Mouse (Mus musculus): ENCODE data around the gene Acss2. TPM values are rescaled to one million over a fixed set of nuclear protein-coding genes. Genes with fewer than 3 reads are reported as not detected.

Gene Acss2
- polyA plus RNA-seq, 1 experiment from 2014 or later = 8.9 TPM

DNA sequence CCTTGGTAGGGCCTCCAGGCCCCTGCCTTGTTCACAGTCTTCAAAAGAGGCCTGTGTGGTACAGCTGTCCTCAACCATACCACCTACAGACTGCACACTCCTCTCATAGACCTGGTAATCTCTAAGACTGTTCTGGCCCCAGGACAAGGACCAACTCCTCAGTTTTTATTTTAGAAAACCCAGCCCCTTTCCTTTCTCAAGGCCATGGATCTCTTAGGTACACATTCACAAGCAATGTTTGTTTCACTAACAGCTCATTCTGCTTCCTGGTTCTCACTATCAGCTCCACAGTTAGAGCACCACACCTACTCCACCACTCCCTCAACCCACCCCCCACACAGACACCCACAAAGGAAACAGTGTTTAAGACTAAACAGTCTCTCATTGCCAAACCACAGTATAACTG, 35.2 kb downstream of the Acss2 start:
- DNase-seq (ENCODE audit: low spot score) = no peak
- Histone ChIP-seq H3K27me3 (ENCODE audit: insufficient read depth, poor library complexity, severe bottlenecking) (no peaks in the 10 kb centered on the region; the same call in 1 of the 2 replicates), H3K4me3 (no peak overlapping the region), H3K36me3 (no peaks in the 10 kb centered on the region), H3K4me1 (no peaks in the 10 kb centered on the region), H3K27ac (0 out of 2 replicates have a peak overlapping the region, but pooled peaks have one; percentile 42), H3K9me3 (no peaks in the 10 kb centered on the region)

DNA sequence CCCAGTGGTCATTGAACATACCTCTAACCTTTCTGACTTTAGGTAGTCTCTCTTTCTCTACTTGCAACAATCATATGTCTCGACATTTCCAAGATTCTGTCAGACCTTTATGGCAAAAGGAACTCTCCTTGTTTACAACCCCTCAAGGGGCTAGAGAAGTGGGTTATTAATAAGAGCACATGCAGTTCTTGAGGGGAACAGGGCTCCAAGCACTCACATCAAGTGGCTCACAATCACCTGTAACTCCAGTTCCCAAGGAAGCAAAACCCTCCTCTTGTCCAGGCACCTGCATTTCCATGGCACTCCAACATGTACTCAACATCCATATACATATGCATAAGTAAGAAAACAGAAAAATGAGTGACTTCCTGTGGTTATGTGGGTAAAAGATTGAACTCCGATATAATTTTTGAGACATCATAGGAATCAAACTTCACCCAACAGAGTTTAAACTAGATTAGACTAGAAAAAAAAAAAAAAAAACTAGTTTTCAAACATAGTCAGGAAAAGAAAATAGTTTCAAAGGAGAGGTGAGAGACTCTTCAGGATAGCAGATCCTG, 36.8 kb downstream of the Acss2 start:
- 0 out of 2 replicates have a peak, but pooled peaks cover 5% of the 10 kb centered on the region for H3K36me3 ChIP-seq
- no peaks in the 10 kb centered on the region for H3K4me1 ChIP-seq
- H3K27me3 ChIP-seq (ENCODE audit: insufficient read depth, poor library complexity, severe bottlenecking) = no peaks in the 10 kb centered on the region; the same call in 1 of the 2 replicates
- 73% methylated on average over 2 of the region's 2 CpGs for WGBS
- no peak overlapping the region for H3K27ac ChIP-seq
- no peaks in the 10 kb centered on the region for H3K9me3 ChIP-seq
- H3K4me3 ChIP-seq = no peak overlapping the region
- no peak for DNase-seq (ENCODE audit: low spot score)

DNA sequence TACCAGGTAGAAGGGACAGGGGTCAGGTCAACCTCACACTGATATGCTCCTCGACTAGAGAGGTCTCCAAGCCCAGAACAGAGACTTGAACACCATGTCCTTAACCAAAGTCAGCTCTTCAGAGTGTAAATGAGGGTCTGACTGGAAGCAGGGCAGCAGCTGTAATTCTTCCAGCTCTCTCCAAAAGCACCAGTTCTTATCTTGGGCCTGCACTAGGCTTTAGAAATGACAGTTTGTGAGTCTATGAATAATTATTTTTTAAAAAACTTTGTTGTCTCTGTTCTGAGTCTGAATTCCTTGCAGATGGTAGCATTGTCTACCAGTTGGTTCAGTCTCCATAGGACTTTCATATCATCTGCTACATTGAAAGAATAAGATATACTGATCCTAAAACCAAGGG, 44.5 kb downstream of the Acss2 start:
- Histone ChIP-seq H3K27me3 (ENCODE audit: insufficient read depth, poor library complexity, severe bottlenecking) (no peaks in the 10 kb centered on the region; the same call in 1 of the 2 replicates), H3K27ac (no peak overlapping the region), H3K4me1 (no peaks in the 10 kb centered on the region), H3K9me3 (no peaks in the 10 kb centered on the region), H3K36me3 (peaks cover 26% of the 10 kb centered on the region; the same call in 1 of the 2 replicates), H3K4me3 (no peak overlapping the region)
- 53% methylated on average over 1 of the region's 1 CpGs for WGBS
- DNase-seq (ENCODE audit: low spot score) = no peak

DNA sequence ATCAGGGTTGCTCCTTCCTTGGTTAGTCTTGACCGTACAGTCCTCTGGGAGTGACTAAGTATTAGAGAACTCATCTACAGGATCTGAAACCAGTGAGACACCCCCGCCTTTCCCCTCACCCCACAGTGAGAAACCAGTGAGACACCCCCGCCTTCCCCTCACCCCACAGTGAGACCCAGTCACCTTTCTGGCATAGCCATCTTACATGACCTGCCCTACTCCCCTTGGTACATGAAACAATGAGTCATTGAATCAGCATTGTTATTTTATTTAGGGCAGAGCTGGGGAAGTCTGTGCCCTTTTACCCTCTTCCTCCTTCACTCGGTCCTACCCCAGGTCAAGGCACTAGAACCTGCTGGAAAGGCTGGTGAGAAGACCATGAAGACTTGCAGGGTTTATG, 45.2 kb downstream of the Acss2 start:
- WGBS = 73% methylated on average over 4 of the region's 4 CpGs
- Histone ChIP-seq H3K9me3 (no peaks in the 10 kb centered on the region), H3K27ac (no peak overlapping the region), H3K4me1 (no peaks in the 10 kb centered on the region), H3K36me3 (peaks cover 28% of the 10 kb centered on the region; the same call in 1 of the 2 replicates), H3K27me3 (ENCODE audit: insufficient read depth, poor library complexity, severe bottlenecking) (no peaks in the 10 kb centered on the region), H3K4me3 (no peak overlapping the region)
- DNase-seq (ENCODE audit: low spot score) = no peak

DNA sequence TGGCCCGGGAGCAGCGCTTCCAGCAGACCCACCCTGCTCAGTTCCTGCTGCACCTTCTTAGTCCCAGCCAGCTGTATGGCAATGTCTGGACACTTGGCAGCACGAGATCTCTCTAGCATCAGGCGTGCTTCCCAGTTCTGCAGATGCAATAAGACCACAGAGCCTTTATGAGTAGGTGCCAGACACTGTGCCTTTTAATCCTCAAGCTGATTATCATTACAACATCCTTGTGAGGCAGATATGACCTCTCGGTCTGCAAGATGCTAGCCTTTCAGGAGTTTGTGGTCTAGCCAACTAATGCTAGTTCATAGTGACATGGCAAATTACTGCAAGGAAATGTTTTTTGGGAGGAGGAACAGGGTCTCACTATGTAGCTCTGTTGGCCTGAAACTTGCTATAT, 50.0 kb downstream of the Acss2 start:
- no peaks in the 10 kb centered on the region for H3K9me3 ChIP-seq
- H3K27ac ChIP-seq = no peak overlapping the region
- no peak overlapping the region for H3K4me3 ChIP-seq
- no peaks in the 10 kb centered on the region for H3K27me3 ChIP-seq (ENCODE audit: insufficient read depth, poor library complexity, severe bottlenecking)
- peaks cover 23% of the 10 kb centered on the region; the same call in 1 of the 2 replicates for H3K36me3 ChIP-seq
- H3K4me1 ChIP-seq = no peaks in the 10 kb centered on the region
- 79% methylated on average over 5 of the region's 5 CpGs for WGBS
- no peak for DNase-seq (ENCODE audit: low spot score)

DNA sequence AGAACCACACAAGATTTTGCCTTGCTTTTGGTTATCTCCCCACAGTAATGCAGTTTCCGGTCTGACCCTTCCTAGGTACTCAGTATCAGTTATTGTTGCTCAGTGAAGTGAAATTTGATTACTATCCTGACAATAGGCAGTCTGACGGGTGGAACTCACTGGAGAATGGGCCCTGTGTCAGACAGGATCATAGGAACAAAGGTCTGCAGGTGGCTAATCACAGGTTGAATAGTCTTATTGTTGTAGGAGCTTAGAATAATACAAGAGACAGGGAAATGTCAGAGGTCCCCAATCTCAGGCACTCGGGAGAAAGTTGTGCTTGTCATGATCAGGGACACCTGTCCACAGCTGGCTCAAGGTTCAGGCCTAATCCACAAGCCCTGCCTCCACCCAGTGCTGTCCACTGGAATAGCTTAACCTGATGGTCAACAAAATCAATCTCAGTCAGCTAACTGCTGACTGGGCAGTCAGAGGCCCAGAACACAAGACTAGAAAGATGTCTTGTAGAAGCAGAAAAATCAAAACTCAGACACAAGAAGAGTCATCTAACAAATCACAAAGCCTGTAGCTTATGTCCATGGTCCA, 51.6 kb downstream of the Acss2 start:
- no peak overlapping the region for H3K27ac ChIP-seq
- 57% methylated on average over 3 of the region's 3 CpGs for WGBS
- H3K36me3 ChIP-seq = peaks cover 17% of the 10 kb centered on the region; the same call in 1 of the 2 replicates
- no peaks in the 10 kb centered on the region for H3K9me3 ChIP-seq
- no peaks in the 10 kb centered on the region for H3K27me3 ChIP-seq (ENCODE audit: insufficient read depth, poor library complexity, severe bottlenecking)
- no peak overlapping the region for H3K4me3 ChIP-seq
- no peak for DNase-seq (ENCODE audit: low spot score)
- H3K4me1 ChIP-seq = no peaks in the 10 kb centered on the region

DNA sequence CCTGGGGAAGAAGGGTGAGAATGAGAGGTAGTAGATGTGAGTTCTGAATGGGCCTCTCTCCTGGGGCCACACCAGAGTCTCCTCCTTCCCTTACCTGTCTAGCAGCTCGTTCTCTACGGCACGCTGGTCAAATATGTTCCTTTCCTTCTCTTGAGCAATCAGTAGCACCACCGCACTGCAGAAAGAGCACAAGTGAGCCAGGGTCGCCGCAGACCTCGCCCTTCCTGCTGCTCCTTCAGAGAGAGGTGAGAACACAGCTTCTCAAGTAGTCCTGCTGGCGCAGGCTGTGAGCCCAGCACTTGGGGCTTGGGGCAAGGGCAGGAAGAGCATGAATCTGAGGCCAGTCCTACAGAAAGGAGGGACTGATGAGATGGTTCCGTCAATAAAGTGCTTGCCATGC, 55.3 kb downstream of the Acss2 start:
- 81% methylated on average over 9 of the region's 9 CpGs for WGBS
- Histone ChIP-seq H3K9me3 (no peaks in the 10 kb centered on the region), H3K36me3 (peaks cover 11% of the 10 kb centered on the region; the same call in 1 of the 2 replicates)

DNA sequence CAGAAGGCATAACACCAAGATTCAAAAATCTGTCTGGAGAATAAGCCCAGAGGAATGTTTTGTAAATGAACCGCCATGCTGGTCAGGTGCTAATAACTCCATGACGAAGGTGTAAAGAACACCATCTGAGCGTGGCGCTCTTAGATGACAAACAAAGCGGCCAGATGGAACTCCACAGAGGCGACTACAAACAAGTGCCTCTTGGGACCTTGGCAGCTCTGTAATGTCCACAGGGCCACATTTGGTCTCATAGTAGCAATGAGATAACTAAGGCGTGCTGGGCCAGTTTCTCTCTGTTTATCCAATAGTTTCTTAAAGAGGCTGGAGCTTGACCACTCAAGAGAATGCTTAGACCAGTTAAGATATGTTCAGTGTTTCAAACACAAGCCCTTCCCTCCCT, 56.2 kb downstream of the Acss2 start:
- WGBS = 89% methylated on average over 7 of the region's 7 CpGs

More for the DNA sequence above, 55.3 kb downstream of the Acss2 start:
- DNase-seq (ENCODE audit: low spot score) = no peak
- Histone ChIP-seq H3K4me1 (no peaks in the 10 kb centered on the region), H3K27me3 (ENCODE audit: insufficient read depth, poor library complexity, severe bottlenecking) (no peaks in the 10 kb centered on the region), H3K27ac (no peak overlapping the region), H3K4me3 (no peak overlapping the region)

DNA sequence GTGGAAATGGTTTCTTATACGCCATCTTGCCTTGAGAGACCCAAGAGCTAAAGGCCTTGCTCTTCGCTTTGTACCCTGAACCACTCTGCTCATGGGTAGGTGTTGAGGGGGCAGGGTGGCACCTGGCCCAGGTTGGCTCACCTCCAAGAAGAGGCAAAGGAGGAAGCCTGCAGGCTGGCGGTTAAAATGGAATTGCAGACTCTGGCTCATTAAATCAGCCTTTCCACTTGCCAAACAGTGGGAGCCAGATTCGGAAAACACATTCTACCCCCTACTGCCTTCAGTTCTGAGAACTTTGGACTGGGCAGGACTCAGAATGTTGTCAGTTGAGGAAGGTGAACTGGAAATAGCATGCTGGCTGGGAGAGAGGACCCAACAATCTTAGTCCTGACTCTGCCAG, 57.0 kb downstream of the Acss2 start:
- no peak for DNase-seq (ENCODE audit: low spot score)
- Histone ChIP-seq H3K9me3 (no peaks in the 10 kb centered on the region), H3K36me3 (peaks cover 11% of the 10 kb centered on the region; the same call in 1 of the 2 replicates), H3K4me1 (no peaks in the 10 kb centered on the region), H3K27ac (no peak overlapping the region), H3K27me3 (ENCODE audit: insufficient read depth, poor library complexity, severe bottlenecking) (no peaks in the 10 kb centered on the region), H3K4me3 (no peak overlapping the region)
- 89% methylated on average over 4 of the region's 4 CpGs for WGBS

More for the DNA sequence above, 56.2 kb downstream of the Acss2 start:
- Histone ChIP-seq H3K4me1 (no peaks in the 10 kb centered on the region), H3K36me3 (peaks cover 11% of the 10 kb centered on the region; the same call in 1 of the 2 replicates), H3K4me3 (no peak overlapping the region), H3K27ac (no peak overlapping the region), H3K9me3 (no peaks in the 10 kb centered on the region), H3K27me3 (ENCODE audit: insufficient read depth, poor library complexity, severe bottlenecking) (no peaks in the 10 kb centered on the region)
- no peak for DNase-seq (ENCODE audit: low spot score)

DNA sequence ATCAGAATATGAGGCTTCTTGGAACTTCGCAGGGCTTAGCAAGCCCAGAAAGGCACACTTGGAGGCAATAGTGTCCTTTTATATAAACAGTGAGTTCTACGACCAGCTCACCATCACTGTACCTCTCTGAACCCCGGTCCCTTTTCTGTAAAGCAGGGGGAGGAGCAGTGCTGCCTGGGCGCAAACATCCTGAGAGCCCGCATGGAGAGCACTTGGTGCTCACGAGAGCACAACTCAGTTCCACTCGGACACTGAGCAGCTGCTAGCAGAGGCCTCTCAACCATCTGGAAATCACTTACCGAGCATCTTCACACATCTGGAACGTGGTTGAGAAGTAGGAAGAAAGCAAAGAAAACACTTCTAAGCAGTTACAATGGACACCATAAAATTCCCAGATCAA, 58.9 kb downstream of the Acss2 start:
- WGBS = 82% methylated on average over 9 of the region's 9 CpGs
- H3K4me1 ChIP-seq = no peaks in the 10 kb centered on the region
- H3K36me3 ChIP-seq = peaks cover 11% of the 10 kb centered on the region; the same call in 1 of the 2 replicates

DNA sequence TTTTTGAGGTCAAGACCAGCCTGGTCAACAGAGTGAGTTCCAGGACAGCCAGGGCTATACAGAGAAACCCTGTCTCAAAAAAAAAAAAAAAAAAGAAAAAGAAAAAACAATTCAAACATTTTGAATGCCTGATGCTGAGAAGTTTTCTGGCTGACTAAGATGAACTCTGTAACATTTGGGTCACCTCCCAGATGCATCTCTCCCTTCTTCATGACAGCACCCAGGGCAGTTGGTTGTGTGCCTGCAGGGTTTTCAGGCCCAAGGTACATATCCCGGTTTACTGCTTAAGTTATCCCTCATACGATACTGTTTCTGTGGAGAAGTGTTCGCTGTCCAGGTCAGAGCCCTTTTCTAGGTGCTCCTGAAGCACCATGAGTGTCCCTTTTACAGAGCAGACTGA, 62.6 kb downstream of the Acss2 start:
- Histone ChIP-seq H3K27me3 (ENCODE audit: insufficient read depth, poor library complexity, severe bottlenecking) (no peaks in the 10 kb centered on the region), H3K27ac (no peak overlapping the region), H3K4me1 (no peaks in the 10 kb centered on the region), H3K36me3 (peaks cover 4% of the 10 kb centered on the region; the same call in 1 of the 2 replicates), H3K4me3 (no peak overlapping the region), H3K9me3 (no peaks in the 10 kb centered on the region)
- 89% methylated on average over 3 of the region's 3 CpGs for WGBS
- no peak for DNase-seq (ENCODE audit: low spot score)

More for the DNA sequence above, 58.9 kb downstream of the Acss2 start:
- no peaks in the 10 kb centered on the region for H3K9me3 ChIP-seq
- no peak overlapping the region for H3K27ac ChIP-seq
- H3K27me3 ChIP-seq (ENCODE audit: insufficient read depth, poor library complexity, severe bottlenecking) = no peaks in the 10 kb centered on the region
- no peak overlapping the region for H3K4me3 ChIP-seq
- no peak for DNase-seq (ENCODE audit: low spot score)

DNA sequence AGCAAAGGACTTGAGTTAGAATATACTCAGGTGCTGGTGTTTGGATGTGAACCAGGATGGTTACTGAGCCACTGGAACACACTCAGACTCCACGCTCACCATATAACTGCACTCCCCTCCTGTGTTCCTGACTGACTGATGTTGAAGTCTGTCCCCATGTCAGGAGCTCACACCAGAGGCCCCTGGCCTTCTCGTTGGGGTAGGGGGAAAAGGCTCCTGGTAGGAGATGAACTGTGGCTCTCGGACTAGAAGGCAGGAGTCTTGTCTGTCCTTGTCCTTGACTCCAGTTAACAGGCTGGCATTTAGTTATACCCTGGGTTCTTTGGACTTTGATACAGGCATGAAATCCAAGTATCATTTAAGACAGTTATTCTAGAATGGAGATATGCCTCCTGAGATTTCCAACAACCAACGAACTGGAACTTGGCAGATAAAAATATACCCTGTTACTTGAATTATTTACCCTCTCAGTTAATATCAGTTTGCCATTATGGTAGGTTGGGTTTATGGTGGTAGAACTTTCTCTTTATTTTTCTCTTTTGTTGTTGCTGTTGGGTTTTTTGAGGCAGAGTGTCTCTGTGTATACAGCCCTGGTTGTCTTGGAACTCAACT, 64.7 kb downstream of the Acss2 start:
- Histone ChIP-seq H3K4me1 (no peaks in the 10 kb centered on the region), H3K9me3 (no peaks in the 10 kb centered on the region), H3K27ac (no peak overlapping the region), H3K27me3 (ENCODE audit: insufficient read depth, poor library complexity, severe bottlenecking) (no peaks in the 10 kb centered on the region), H3K36me3 (no peaks in the 10 kb centered on the region), H3K4me3 (no peak overlapping the region)
- WGBS = 73% methylated on average over 4 of the region's 4 CpGs
- DNase-seq (ENCODE audit: low spot score) = no peak

DNA sequence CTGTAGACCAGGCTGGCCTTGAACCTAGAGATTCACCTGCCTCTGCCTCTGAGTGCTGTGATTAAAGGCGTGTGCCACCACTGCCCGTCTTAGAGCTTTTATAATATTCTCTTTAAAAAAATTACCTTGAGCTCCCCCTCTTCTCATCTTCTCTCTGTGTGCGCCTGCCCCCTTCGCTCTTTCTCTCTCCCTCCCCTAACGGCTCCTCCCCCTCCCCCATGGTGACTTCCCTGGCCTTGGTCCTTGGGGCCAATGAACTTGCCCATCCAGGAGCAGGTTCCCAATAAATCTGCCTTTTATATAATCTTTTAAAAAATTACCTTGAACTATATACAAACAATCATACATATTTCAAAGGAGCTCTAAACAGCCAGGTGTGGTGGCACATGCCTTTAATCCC, 65.2 kb downstream of the Acss2 start:
- Histone ChIP-seq H3K9me3 (no peaks in the 10 kb centered on the region), H3K27ac (no peak overlapping the region), H3K27me3 (ENCODE audit: insufficient read depth, poor library complexity, severe bottlenecking) (no peaks in the 10 kb centered on the region), H3K4me1 (no peaks in the 10 kb centered on the region), H3K4me3 (no peak overlapping the region), H3K36me3 (no peaks in the 10 kb centered on the region)
- WGBS = 78% methylated on average over 5 of the region's 5 CpGs
- DNase-seq (ENCODE audit: low spot score) = no peak
